Mouse (Mus musculus): ENCODE measurements around the gene Lfng. TPM values are rescaled to one million over a fixed set of nuclear protein-coding genes. Genes with fewer than 3 reads are reported as not detected.

The Lfng gene
- polyA plus RNA-seq, 1 experiment from 2014 or later = 3.5 TPM

DNA sequence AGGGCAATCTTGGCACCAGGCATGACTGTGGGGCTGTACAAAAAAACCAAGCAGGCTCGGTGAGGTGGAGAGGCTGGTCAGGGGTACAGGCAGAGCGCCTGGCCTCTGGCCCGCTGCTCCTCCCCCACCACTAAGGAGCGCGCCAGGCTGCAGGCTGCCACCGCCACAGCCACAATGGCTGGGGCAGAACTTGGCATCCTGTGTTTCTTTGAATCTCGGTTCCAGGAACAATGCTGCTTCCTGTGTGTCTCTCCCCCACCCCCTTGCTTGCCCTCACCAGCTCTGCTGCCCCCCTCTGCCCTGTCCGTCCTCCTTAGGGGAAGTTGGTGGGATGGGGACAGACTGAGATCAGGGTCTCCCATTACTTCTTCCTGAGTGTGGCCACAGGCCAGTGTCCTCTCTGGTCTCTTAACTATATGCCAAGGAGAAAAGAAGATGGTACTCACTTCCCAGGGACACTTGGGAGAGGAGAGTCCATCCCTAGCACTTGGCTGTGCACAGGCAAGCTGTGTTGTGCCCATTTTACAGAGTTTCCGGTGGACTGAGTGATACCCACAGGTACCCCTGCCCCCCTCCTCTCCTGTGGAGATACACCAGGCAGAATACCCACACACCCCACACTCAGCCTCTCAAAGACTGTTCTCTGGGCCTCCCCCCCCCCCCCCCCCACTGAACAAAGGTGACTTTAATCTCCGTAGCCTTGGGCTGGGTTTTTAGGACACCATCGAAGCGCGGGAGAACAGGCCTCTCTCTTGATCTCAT, 2.6 kb downstream of the Lfng start:
- peaks cover 86% of the 10 kb centered on the region for H3K27me3 ChIP-seq (replicated peaks)
- no peaks in the 10 kb centered on the region for H3K9me3 ChIP-seq
- no peak for ATAC-seq (ENCODE audit: extremely low read depth, insufficient number of reproducible peaks, low FRiP score, low TSS enrichment)
- 0 out of 2 replicates have a peak, but pooled peaks cover 4% of the 10 kb centered on the region for H3K36me3 ChIP-seq
- peaks cover 66% of the 10 kb centered on the region for H3K4me1 ChIP-seq
- H3K4me2 ChIP-seq = peak overlapping the region; percentile 75
- 15% methylated on average over 13 of the region's 13 CpGs for WGBS
- H3K27ac ChIP-seq (replicated peaks) = peak overlapping the region; percentile 82
- peak overlapping the region; percentile 79; the same call in 1 of the 2 replicates for H3K9ac ChIP-seq
- H3K4me3 ChIP-seq = peak overlapping the region; percentile 56

DNA sequence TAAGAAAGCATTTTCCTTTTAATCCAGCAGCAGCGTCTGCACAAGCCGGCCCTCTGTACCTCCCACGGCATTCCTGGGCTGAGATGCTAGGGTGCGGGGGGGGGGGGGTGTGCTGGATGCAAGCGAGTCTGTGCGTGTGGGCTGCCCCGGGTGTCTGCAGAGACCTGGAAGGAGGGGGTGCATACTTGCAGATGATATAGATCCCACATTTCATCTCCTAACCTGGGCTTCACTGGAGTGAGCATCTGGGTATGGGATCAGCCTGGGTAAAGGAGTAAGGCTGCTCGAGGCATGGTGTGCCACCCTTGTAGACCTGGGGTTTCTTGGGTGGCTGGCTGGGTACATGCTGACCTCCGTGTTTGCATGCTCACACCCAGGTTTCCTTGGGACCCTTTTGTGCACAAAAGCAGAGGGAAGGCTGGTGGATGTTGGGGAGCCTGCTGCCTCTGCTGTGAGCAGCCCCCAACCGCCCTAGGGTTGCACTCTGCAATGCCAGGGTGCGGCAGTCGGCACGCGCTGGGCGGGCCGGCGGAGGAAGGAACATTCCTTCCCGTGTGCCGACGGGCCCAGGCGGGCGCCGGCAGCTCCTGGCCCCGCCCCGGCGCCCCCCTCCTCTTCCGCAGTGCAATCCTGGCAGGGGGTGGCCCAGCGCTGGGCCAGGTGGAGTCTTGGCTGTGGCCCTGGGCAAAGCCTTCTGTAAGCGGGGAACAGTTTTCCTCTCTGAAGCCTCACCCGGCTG, 3.3 kb downstream of the Lfng start:
- ATAC-seq (ENCODE audit: extremely low read depth, insufficient number of reproducible peaks, low FRiP score, low TSS enrichment) = 0 out of 2 replicates have a peak, but pooled peaks have one; percentile 10
- peak overlapping the region; percentile 82 for H3K27ac ChIP-seq (replicated peaks)
- H3K4me3 ChIP-seq = peak overlapping the region; percentile 56
- H3K4me2 ChIP-seq = peak overlapping the region; percentile 75
- peaks cover 69% of the 10 kb centered on the region for H3K4me1 ChIP-seq
- peak overlapping the region; percentile 79 for H3K9ac ChIP-seq
- no peaks in the 10 kb centered on the region for H3K9me3 ChIP-seq
- H3K36me3 ChIP-seq = 0 out of 2 replicates have a peak, but pooled peaks cover 4% of the 10 kb centered on the region
- WGBS = 4% methylated on average over 30 of the region's 30 CpGs
- H3K27me3 ChIP-seq (replicated peaks) = peaks cover 78% of the 10 kb centered on the region

DNA sequence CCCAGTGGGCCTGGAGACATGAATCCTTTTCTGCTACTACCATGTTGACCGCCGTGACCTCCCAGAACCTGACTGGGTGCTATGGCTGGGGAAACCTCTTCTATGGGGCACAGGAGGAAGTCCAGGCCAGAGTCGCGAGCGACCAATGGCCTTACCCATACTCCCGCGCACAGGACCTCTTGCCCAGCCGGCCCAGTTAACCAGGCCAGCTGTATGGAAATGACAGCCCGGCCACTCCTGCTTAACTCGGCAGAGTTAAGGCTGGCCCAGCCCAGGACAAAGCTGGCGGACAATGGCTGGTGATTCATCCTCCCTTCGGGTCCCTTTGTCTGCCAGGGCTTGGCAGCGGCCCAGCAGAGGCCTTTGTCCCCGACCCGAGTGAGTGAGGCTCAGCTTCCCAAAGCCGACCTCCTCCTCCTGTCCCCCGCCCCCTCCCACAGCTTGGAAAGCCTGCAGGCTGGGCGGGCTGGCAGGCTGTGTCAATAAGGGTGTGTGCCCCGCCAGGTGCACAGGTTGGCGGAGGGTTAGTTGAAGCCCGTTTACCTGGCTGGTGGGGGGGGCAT, 4.0 kb downstream of the Lfng start:
- peak; percentile 12; the same call in 1 of the 2 replicates for ATAC-seq (ENCODE audit: extremely low read depth, insufficient number of reproducible peaks, low FRiP score, low TSS enrichment)
- Histone ChIP-seq H3K4me1 (peaks cover 68% of the 10 kb centered on the region), H3K27ac (replicated peaks) (peak overlapping the region; percentile 82), H3K36me3 (0 out of 2 replicates have a peak, but pooled peaks cover 4% of the 10 kb centered on the region), H3K9ac (peak overlapping the region; percentile 79), H3K4me3 (peak overlapping the region; percentile 56), H3K4me2 (peak overlapping the region; percentile 75), H3K27me3 (replicated peaks) (peaks cover 72% of the 10 kb centered on the region), H3K9me3 (no peaks in the 10 kb centered on the region)
- WGBS = 12% methylated on average over 21 of the region's 21 CpGs

DNA sequence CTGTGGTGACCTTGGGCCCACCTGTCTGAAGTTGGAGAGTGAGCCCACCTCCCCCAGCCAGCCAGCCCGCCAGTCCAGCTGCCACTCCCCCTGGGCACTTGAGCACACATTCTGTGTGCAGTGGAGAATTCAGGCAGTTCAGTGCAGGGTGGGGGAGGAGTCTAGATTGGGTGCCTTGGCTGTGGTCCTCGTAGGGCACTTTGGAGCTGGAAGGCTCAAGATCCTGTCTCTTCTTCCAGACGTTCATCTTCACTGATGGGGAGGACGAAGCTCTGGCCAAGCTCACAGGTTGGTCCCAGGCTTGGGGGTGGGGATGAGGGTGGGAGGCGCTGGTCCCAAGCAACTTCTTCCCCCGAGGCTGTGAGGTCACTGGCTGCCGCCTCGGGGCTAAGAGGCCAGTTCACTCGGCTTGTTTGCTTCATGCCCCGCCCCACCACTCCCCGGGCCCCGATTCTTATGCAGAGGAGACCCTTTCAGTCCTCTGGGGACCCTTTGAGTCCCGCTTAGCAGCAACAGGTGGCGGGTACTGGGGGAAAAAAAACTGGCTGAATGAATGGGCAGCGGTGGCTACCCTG, 4.6 kb downstream of the Lfng start:
- peak overlapping the region; percentile 56 for H3K4me3 ChIP-seq
- peak overlapping the region; percentile 82 for H3K27ac ChIP-seq (replicated peaks)
- no peaks in the 10 kb centered on the region for H3K9me3 ChIP-seq
- peaks cover 66% of the 10 kb centered on the region for H3K27me3 ChIP-seq (replicated peaks)
- H3K36me3 ChIP-seq = 0 out of 2 replicates have a peak, but pooled peaks cover 4% of the 10 kb centered on the region
- peak overlapping the region; percentile 75 for H3K4me2 ChIP-seq
- peaks cover 63% of the 10 kb centered on the region for H3K4me1 ChIP-seq
- WGBS = 26% methylated on average over 15 of the region's 15 CpGs
- no peak for ATAC-seq (ENCODE audit: extremely low read depth, insufficient number of reproducible peaks, low FRiP score, low TSS enrichment)
- H3K9ac ChIP-seq = peak overlapping the region; percentile 79

DNA sequence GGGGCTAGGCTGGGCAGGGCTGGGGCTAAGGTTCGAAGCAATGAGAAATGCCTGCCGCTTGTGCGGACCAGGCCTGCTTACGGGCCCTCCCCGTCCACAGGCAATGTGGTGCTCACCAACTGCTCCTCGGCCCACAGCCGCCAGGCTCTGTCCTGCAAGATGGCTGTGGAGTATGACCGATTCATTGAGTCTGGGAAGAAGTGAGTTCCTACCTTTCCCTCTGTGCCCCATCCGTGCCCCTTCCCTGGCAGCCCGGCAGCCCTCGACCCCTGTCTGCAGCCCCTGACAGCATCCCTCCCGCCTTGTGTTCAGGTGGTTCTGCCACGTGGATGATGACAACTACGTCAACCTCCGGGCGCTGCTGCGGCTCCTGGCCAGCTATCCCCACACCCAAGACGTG, 5.1 kb downstream of the Lfng start:
- H3K4me2 ChIP-seq = peak overlapping the region; percentile 75

DNA sequence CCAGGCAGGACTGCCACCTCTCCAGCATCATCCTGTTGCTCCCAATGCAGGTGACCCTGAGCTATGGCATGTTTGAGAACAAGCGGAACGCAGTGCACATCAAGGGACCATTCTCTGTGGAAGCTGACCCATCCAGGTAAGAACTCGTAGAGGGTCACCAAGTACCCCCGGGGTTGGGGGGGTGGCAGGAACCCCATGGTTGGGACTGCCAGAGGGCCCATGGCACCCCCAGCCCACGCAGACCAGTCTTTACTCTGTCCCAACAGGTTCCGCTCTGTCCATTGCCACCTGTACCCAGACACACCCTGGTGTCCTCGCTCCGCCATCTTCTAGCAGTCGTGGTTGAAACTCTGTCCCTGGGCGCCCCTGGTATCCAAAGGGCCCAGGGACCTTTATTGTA, 7.0 kb downstream of the Lfng start:
- WGBS = 86% methylated on average over 10 of the region's 10 CpGs
- no peak overlapping the region for H3K9ac ChIP-seq
- H3K9me3 ChIP-seq = no peaks in the 10 kb centered on the region
- H3K4me3 ChIP-seq = no peak overlapping the region
- no peak for ATAC-seq (ENCODE audit: extremely low read depth, insufficient number of reproducible peaks, low FRiP score, low TSS enrichment)
- H3K27me3 ChIP-seq (replicated peaks) = peaks cover 41% of the 10 kb centered on the region
- no peak overlapping the region for H3K4me2 ChIP-seq
- 0 out of 2 replicates have a peak, but pooled peaks cover 4% of the 10 kb centered on the region for H3K36me3 ChIP-seq
- peaks cover 41% of the 10 kb centered on the region for H3K4me1 ChIP-seq
- H3K27ac ChIP-seq (replicated peaks) = no peak overlapping the region

More for the DNA sequence above, 5.1 kb downstream of the Lfng start:
- Histone ChIP-seq H3K4me1 (peaks cover 61% of the 10 kb centered on the region), H3K9ac (peak overlapping the region; percentile 79), H3K36me3 (0 out of 2 replicates have a peak, but pooled peaks cover 4% of the 10 kb centered on the region), H3K27ac (replicated peaks) (peak overlapping the region; percentile 82; the same call in 1 of the 2 replicates), H3K27me3 (replicated peaks) (peaks cover 61% of the 10 kb centered on the region), H3K4me3 (peak overlapping the region; percentile 56), H3K9me3 (no peaks in the 10 kb centered on the region)
- ATAC-seq (ENCODE audit: extremely low read depth, insufficient number of reproducible peaks, low FRiP score, low TSS enrichment) = no peak
- WGBS = 78% methylated on average over 18 of the region's 18 CpGs

DNA sequence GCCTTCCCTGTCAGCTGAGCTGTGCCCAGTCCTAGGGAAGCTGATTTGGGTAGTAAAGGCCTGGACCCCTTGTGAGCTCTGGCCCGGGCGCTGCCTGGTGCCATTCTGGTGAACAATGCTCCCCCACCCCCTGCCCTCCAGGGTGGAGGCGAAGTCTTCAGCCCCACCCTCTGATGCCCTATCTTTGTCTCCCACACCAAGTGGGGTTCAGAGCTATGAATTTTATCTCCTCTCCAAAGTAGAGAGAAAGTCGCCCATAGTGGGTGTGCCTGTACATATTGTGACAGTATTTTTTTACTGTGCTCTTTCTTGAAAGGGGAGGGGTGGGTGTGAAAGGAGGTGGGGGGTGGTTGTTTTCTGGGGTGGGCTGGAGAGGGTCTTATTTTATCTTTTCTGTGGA, 7.7 kb downstream of the Lfng start:
- WGBS = 66% methylated on average over 4 of the region's 4 CpGs
- ATAC-seq (ENCODE audit: extremely low read depth, insufficient number of reproducible peaks, low FRiP score, low TSS enrichment) = no peak
- H3K4me3 ChIP-seq = no peak overlapping the region

DNA sequence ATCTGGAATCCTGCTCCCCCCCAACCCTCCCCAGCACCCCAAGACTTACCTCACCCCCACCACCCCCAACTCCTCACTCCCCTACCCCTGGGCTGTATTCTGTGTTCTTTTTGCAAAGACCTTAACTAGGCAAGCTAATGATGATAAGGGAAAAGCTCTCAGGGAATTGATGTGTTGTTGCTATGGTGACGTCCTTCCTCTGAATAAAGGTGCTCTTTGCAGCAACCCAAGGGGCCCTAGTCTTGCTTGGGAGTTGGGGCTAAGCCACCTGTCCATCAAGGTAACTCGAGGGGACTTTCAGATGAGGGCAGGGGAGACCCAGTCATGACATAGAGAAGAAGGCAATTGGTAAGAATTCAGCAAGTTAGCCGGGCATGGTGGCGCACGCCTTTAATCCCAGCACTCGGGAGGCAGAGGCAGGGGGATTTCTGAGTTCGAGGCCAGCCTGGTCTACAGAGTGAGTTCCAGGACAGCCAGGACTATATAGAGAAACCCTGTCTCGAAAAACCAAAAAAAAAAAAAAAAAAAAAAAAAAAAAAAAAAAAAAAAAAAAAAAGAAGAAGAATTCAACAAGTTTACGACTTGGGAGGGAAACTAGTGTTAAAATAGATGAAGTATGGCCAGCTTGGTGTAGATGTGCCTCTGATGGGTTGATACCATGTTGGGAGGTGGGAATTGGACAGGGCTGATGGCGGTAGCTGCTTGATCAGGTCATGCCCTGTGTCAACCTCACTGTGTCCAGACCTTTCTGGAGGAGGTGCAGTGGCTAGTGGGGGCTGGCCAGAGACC, 8.4 kb downstream of the Lfng start:
- H3K9me3 ChIP-seq = no peaks in the 10 kb centered on the region
- no peak for ATAC-seq (ENCODE audit: extremely low read depth, insufficient number of reproducible peaks, low FRiP score, low TSS enrichment)
- no peak overlapping the region for H3K9ac ChIP-seq
- no peak overlapping the region for H3K4me3 ChIP-seq
- WGBS = 68% methylated on average over 10 of the region's 10 CpGs
- H3K4me1 ChIP-seq = peaks cover 32% of the 10 kb centered on the region
- H3K4me2 ChIP-seq = no peak overlapping the region
- H3K36me3 ChIP-seq = 0 out of 2 replicates have a peak, but pooled peaks cover 4% of the 10 kb centered on the region
- peaks cover 28% of the 10 kb centered on the region for H3K27me3 ChIP-seq (replicated peaks)
- no peak overlapping the region for H3K27ac ChIP-seq (replicated peaks)

More for the DNA sequence above, 7.7 kb downstream of the Lfng start:
- Histone ChIP-seq H3K4me1 (peaks cover 35% of the 10 kb centered on the region), H3K27ac (replicated peaks) (no peak overlapping the region), H3K36me3 (0 out of 2 replicates have a peak, but pooled peaks cover 4% of the 10 kb centered on the region), H3K27me3 (replicated peaks) (peaks cover 34% of the 10 kb centered on the region), H3K9me3 (no peaks in the 10 kb centered on the region), H3K4me2 (no peak overlapping the region), H3K9ac (no peak overlapping the region)

DNA sequence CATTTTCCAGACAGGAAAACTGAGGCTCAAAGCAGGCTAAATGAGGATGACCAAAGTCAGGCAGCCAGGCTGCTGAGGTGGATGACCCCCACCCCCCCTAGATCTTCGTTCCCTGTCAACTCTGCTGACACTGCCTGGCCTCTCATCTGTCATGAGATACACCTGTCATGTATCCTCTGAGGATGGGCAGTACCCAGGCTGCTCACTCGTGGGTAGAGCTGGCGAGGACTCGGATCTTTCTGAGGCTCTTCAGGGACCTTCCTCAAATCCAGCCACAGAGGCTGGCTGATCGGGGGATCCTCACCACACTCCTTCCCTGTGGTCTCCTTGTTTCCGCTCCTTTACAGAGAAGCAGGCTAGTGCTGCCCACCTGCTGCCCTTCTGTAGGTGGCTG, 9.0 kb downstream of the Lfng start:
- Histone ChIP-seq H3K27me3 (replicated peaks) (peaks cover 22% of the 10 kb centered on the region), H3K9ac (0 out of 2 replicates have a peak overlapping the region, but pooled peaks have one; percentile 14), H3K9me3 (no peaks in the 10 kb centered on the region), H3K4me3 (no peak overlapping the region), H3K4me1 (peaks cover 26% of the 10 kb centered on the region), H3K36me3 (peaks cover 5% of the 10 kb centered on the region; the same call in 1 of the 2 replicates), H3K4me2 (no peak overlapping the region), H3K27ac (replicated peaks) (no peak overlapping the region)
- 70% methylated on average over 6 of the region's 6 CpGs for WGBS
- no peak for ATAC-seq (ENCODE audit: extremely low read depth, insufficient number of reproducible peaks, low FRiP score, low TSS enrichment)

DNA sequence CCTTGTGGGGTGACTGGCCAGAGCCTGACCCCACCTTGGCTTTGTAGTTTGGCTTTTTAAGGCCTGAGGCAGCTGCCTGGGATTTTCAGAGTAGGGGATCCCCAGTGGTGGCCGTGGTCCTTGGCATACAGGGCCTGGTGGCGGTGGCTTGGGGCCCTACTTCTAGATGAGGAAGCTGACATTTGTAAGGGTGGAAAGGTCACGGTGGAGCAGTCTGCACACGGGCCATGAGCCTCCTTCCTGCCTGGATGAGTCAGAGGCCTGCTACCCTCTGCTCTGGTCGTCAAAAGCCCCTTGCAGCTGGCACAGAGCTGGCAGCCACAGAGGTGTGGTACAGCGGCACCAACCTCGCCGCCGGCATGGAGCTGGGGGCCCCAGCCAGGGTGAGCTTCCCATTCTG, 9.6 kb downstream of the Lfng start:
- Histone ChIP-seq H3K27ac (replicated peaks) (no peak overlapping the region), H3K9me3 (no peaks in the 10 kb centered on the region), H3K9ac (0 out of 2 replicates have a peak overlapping the region, but pooled peaks have one; percentile 14), H3K27me3 (replicated peaks) (peaks cover 18% of the 10 kb centered on the region), H3K4me3 (no peak overlapping the region), H3K36me3 (peaks cover 11% of the 10 kb centered on the region), H3K4me1 (peaks cover 23% of the 10 kb centered on the region), H3K4me2 (no peak overlapping the region)
- ATAC-seq (ENCODE audit: extremely low read depth, insufficient number of reproducible peaks, low FRiP score, low TSS enrichment) = no peak
- WGBS = 62% methylated on average over 9 of the region's 9 CpGs

All from heart, embryonic 13.5 days (tissue).